Mouse (Mus musculus) thymus, postnatal 10 days (tissue): ENCODE measurements around the gene Usp20.

Source experiments
- DNase-seq, 2 experiments: peaks; one replicate each; pipeline ENCODE4 v3.0.0; 2021; ENCODE audit warnings: low spot score in 2 of 2

The Usp20 gene

DNA sequence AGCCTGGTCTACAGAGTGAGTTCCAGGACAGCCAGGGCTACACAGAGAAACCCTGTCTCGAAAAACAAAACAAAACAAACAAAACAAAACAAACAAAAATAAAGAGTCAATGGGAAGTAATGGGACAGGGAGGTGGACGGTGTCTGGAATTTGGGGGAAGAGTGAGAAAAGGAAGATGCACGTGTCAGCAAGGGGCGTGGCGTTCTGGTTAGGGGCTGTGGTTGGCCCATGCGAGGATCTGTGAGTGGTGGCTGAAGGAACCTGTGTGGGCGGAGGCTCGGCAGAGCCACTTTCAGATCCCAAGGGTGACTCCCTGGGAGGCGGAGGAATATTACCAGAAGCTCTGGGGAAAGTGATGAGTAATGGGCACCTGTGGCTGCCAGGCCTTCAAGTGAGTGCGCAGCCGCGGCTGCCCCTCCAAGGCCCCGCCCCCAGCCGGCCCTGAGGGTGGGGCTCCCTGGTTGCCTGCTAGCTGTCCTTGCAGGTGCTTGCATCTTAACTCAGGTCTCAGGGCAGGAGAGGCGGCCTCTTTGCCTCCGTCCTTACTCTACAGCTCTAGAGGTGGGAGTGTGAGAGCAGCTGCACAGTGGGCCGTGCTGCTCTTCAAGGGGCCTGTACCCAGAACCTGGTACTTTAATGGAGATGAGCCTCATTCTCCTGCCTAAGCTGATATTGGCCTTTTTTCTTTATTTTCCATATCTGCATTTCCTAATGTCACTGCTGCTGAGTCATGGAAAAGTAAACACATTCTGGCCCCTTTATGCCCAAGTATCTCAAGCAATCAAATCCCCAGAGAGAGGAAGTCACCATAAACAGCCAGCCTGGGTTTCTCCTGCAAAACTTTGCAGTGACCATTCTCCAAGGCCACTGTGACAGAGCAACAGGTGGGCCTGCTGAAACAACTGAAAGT lies 3.3 kb downstream of the Usp20 start:
- DNase-seq = peak; percentile 36 to 49

DNA sequence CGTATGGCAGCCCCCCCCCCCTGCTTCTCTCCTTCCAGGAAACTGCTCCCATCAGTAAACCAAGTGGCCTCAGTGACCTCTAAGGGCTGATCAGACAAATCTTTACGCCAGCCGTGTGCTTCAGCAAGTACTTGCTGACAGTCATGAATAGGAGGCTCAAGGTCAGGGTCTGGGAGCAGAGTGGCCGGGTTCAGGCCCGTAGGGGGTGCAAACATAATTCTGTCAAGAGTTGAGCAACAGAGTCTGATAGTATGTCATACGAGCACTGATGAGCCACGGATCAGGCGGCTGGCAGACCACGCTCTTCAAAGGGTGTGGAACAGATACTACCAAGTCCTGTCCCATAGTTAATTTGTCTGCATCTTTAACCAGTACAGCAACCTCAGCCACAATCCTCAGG lies 8.1 kb downstream of the Usp20 start:
- DNase-seq = no peak

DNA sequence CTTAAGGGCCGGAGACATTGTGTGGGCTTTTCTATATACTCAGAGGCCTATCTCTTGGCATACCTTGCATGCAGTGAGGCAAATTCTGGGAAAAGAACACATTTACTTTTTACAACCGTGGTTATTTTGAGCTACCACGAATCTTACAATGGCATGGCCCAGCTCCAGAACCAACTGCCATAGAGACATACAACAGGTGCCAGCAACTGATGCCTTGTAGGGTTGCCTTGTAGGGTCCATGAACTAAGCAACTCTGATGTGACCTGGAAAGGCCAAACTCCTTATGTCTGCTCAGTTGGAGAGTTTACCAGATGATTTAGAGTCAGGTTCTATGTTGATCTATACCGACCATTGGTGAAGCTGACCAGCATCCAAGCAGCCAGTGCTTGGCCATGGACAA lies 12.8 kb downstream of the Usp20 start:
- no peak for DNase-seq

- DNase-seq = no peak
Observed at GRCm38 (mm10) chr2:30995432-30995996, 13.4 kb downstream of the Usp20 start.

DNA sequence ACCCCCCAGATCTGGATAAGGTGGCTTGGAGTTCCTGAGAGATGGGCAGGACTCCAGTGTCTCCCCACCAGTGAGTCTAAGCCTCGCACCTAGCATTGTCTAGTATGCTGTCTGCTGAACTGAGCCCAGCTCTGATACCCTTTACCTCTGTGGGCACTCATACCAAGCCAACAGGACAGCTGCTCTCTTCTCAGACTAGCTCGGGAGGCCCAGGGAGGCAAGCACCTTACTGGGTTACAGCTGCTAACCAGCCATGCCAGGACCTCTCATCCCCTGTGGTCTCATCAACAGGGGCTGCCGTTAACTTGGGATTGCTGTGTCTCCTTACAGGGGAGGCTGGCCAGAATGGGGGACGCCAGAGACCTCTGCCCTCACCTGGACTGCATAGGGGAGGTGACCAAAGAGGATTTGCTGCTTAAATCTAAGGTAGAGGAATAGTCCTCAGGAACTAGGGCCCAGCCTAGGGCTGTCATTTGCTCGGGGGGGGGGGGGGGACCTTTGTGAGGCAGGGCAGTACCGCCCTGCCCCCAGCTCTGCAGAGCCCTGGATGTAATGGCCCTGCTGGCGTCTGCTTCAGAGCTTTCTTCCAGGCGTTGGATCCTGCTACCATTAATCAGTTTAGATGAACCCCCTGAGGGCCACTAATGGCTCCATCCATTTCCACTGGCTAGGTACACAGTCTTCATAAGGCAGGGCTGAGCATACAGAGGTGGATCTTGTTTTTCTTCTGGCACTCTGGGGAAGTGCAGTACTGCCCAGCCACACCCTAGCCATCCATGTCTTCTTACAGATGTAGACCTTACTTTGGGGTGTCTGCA lies 16.6 kb downstream of the Usp20 start:
- no peak for DNase-seq

DNA sequence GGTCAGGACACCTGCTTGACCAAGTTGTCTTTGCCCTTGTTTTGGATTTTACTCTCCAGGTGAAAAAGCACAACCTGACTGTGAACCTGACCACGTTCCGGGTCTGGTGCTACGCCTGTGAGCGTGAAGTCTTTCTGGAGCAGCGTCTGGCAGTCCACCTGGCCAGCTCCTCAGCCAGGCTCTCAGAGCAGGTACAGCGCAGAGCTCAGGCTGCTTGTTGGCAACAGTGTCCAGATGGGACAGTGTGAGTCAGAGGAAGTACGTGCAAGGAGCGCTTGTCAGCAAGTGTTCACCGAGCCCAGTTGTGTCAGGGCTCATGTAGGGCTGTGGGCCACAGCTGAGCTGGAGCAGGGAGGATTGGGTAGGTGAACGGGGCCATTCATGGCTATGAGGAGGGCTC lies 20.8 kb downstream of the Usp20 start:
- no peak for DNase-seq

DNA sequence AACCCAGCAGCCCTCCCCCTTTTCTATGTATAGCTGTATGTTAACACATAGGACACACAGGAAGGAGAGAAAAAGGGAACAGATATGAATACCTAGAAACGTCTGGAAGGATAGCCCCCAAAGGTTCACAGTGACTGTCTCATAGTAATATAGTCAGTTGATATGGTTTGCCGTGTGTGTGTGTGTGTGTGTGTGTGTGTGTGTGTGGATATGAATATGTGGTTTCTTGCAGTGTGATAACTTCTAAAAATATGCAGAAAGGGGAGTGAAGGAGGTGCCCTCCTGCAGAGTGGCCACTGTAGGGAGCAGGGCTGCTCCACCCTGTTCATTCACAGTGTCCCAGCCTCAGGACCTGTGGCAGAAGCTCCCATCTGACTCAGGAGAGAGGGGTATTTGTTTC lies 23.4 kb downstream of the Usp20 start:
- no peak for DNase-seq

DNA sequence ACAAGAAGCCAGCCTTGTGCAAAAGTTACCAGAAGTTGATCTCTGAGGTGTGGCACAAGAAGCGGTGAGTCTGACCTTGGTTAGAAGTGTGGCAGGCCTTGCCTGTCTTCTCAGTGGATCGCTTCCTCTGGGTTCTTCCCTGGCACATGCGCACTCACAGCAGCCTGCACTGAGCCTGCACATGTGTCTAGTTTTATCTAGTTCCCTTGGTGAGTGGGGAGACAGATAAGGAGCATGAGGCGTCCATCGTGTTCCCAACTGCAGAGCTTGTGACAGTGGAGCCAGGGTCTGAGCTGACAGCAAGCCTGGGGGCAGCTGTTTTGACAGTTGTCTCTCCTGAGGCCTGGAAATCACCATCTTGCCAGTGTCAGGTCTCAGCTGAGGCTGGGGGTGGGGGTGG lies 24.4 kb downstream of the Usp20 start:
- no peak for DNase-seq

DNA sequence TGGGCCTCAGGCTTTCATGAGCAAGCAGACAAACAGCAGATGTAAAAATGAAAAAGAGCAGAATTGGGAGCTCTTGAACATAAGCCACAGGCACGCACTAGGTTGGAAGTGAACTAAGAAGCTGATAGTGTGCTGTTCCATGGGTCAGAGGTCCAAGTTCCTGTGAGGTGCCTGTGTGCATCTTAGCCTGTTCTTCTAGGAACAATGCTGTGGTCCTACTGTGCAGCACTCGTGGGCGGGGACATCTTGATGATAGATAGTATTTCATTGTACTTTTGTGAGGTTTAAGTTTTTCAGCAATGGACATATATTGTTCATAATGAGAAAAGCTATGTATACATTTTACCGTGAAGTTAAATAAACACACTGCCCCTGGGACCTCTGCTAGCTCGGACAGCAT lies 25.1 kb downstream of the Usp20 start:
- no peak for DNase-seq

DNA sequence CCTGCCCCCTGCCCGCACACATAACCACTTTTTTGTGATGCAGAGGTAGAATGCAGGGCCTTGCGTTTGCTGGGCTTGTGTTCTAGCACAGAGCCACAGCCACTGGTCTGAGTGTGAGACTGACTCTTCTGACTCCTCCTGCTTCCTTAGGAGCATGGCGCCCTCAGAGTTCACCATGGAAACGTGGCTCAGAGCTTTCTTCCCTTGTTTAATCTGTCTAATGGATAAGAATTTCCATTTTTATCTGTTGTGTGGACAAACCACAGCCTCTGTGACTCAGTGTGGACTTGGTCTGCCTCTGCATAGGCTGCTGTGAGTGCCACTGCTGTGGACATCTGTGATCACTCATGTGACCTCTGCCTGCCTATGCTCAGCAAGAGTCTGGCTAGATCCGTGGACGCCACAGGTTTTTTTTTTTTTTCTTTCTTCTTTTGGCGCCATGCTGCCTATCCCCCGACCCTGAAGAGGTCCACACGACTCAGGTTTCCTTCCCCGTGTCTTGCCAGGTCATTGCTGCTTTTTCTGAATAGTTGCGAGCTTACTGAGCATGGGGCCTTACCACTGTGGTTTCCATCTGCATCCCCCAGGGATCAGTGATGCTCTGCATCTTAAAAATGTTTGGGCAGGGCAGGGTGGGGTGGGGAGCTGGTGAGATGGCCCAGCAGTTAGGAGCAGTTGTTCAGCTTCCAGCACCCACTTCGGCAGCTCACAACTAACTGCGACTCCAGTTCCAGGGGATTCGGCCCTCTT lies 31.5 kb downstream of the Usp20 start:
- DNase-seq = no peak

DNA sequence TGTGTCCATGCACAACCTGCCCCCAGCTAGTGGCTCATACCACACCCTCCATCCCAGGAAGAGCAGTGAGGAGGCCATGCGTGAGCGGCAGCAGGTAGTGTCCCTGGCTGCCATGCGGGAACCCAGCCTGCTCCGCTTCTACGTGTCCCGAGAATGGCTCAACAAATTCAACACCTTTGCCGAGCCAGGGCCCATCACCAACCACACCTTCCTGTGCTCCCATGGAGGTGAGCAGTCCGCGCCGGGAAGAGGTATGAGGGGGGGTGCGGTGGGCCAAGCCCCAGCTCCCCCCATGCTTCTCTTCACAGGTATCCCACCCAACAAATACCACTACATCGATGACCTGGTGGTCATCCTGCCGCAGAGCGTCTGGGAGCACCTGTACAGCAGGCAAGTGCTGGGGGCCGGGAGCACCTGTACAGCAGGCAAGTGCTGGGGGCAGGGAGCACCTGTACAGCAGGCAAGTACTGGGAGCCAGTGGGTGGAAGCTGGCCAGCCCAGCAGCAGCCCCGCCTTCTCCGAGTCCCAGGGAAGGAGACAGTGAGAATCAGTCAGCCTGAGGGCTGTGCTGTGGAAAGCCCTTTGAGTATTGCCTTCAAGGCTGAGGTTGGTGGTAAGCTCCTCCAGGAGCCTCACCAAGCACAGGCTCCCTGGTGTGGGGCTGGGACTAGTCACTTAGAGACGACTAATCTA lies 35.7 kb downstream of the Usp20 start:
- no peak for DNase-seq

DNA sequence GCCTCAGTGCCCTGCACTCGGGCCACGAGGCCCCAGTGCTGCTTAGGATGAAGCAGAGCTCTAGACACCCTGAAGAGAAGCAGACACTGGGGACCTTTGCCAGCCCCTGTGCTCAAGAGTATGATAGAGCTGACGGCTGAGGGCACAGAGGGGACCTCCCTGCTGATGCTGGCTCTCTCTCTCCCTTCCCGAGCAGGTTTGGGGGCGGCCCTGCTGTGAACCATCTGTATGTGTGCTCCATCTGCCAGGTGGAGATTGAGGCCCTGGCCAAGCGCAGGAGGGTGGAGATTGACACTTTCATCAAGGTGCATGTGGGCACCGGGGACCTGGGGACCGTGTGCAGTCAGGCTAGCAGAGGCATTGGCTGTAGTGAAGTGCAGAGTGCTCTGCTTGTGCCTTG lies 36.4 kb downstream of the Usp20 start:
- no peak for DNase-seq

GRCm38 (mm10) chr2:31019011-31019410 lies 36.9 kb downstream of the Usp20 start:
- no peak for DNase-seq

GRCm38 (mm10) chr2:31020202-31020601 lies 38.1 kb downstream of the Usp20 start:
- DNase-seq = no peak

GRCm38 (mm10) chr2:31023940-31024339 lies 41.9 kb downstream of the Usp20 start:
- no peak for DNase-seq

DNA sequence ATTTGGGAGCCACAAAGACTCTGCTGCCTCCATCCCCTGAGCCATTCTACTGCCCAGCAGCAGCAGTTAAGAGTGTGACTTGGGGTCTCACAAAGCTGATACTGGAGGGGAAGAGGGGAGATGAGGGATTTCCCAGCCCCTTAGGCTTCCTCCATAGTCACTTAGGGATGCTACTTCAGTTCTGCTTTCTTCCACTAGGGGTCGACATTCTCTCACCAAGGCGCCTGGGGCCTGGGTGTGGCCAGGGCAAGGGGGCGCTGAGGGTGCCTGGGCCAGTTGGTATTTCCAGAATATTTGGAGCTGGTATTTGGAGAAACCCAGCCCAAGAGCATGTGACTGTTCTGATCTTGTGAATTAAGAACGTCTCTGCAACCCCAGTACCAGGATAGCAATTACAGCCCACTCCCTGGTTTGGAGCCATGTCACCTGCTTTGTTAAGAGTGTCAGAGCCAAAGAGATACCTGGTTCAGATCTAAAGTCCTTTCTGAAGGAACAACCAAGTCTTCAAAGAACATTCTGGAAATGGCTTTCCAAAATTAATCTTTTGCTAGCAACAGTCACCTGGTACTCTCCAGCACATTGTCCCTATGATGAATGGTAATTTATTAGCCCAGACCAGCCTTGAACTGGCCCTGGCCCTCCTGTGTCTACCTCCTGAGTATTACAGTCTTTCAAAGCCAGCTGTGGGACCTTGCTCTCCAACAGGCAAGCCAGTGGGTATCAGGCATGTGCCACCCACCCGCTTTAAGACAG lies 42.7 kb downstream of the Usp20 start:
- DNase-seq = peak; percentile 41 to 78

DNA sequence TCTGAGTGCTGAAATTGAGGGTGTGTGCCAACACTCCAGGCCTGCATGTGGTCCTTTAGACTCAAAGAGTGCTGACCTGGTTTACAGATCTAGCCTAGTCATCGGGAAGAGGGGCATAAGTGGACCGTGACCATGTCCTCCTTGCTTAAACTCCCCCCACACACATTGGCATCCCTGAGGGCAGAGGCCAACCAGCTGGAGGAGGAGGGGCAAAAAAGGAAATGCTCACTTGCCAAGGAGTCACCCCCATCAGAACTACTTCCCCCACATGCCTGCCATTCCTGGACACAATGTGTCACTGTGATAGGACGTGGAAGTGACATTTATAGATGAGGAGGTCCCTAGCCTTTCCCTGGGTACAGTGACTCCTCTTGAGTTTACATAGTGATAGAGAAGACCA lies 43.4 kb downstream of the Usp20 start:
- no peak for DNase-seq

DNA sequence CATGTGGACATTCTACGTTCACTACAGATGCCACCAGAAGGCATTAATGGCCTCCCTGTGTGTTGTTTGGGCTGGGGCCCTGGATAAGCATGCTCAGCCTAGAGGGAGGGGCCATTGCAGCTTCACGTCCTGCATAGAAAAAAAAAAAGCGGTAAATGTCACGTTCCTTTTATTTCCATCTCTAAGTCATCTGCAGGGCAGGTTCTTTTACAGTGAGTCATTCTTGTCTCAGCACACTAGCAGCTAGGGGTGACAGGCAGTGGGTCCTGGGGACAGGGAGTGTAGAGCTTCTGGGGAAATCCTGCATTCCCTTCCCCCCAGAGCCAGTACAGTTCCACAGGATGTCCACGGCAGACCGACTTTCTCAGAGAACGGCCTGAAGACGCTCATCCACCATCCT lies 44.6 kb downstream of the Usp20 start:
- DNase-seq = no peak

GRCm38 (mm10) chr2:31031972-31032371 lies 49.9 kb downstream of the Usp20 start:
- no peak for DNase-seq

- DNase-seq = no peak
Observed at GRCm38 (mm10) chr2:31036811-31037210, 54.7 kb downstream of the Usp20 start.

DNA sequence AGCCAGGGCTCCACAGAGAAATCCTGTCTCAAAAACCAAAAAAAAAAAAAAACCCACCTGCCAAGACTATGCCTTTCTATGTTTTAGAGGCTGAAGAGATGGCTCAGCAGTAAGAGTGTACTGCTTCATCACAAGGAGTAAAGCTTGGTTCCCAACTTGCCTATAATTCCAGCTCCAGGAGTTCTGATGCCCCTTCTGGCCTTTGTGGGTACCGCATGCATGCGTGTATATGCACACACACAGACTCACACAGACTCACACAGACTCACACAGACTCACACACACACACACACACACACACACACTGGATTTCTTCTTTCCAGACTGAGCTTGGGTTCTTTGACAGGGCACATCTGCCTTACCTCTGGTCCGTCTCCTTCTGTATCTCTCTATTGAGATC lies 58.0 kb downstream of the Usp20 start:
- DNase-seq = no peak
